Mouse (Mus musculus) heart, adult 8-10 months (tissue): ENCODE measurements around the gene Olfr1447. TPM values are rescaled to one million over a fixed set of nuclear protein-coding genes. Genes with fewer than 3 reads are reported as not detected.

Experiments
- DNase-seq: peaks from one replicate; pipeline ENCODE4 v3.0.0; 2022; ENCODE audit warnings: low spot score
- total RNA-seq, 4 experiments: library from RNA; stranded (reverse); gene quantifications; 2 replicates each; pipeline ENCODE4 v1.2.4; 2022

Olfr1447 gene
- not detected for total RNA-seq

GRCm38 (mm10) chr19:12903643-12904042 is at the start of gene Olfr1447:
Olfr1447 (minus strand) TSS chr19:12903743.
- no peak for DNase-seq

- no peak for DNase-seq
Measured at GRCm38 (mm10) chr19:12949958-12950357, 46.4 kb upstream of the Olfr1447 start, which contains the start of gene Olfr1450. Olfr1450 (plus strand) TSS chr19:12950258.

GRCm38 (mm10) chr19:12930540-12930939 is 27.0 kb upstream of the Olfr1447 start, which contains the start of gene Olfr1449:
Olfr1449 (plus strand) TSS chr19:12930840.
- no peak for DNase-seq

- no peak for DNase-seq
Measured at GRCm38 (mm10) chr19:12924319-12924718, 20.8 kb upstream of the Olfr1447 start, which contains the start of gene Olfr1448. Olfr1448 (minus strand) TSS chr19:12924419.

- no peak for DNase-seq
Measured at GRCm38 (mm10) chr19:12893424-12893823, 10.1 kb downstream of the Olfr1447 start, which contains the start of gene Olfr1446. Olfr1446 (minus strand) TSS chr19:12893524.

- DNase-seq: no peak
Measured at GRCm38 (mm10) chr19:12883555-12883954, 20.0 kb downstream of the Olfr1447 start, which contains the start of gene Olfr1445. Olfr1445 (plus strand) TSS chr19:12883855.

- DNase-seq: no peak
Measured at GRCm38 (mm10) chr19:12856983-12857382, 46.6 kb downstream of the Olfr1447 start, which contains the start of gene Olfr1444. Olfr1444 (plus strand) TSS chr19:12857283.

Other genes with a start within 250 kb of the Olfr1447 start
- not detected for gene Olfr1442, start 233.3 kb downstream of the Olfr1447 start, total RNA-seq
- not detected for gene Olfr1443, start 225.6 kb downstream of the Olfr1447 start, total RNA-seq
- gene Keg1, start 208.0 kb downstream of the Olfr1447 start, total RNA-seq: not detected
- 1 to 10 TPM in 1 of 4 experiments, under 1 TPM in 3; 0.52 to 1.9 (median 0.95) TPM for gene Cntf, start 138.1 kb downstream of the Olfr1447 start, total RNA-seq
- 10 to 100 TPM; 75.1 to 88.7 (median 81.0) TPM for gene Zfp91, start 107.6 kb downstream of the Olfr1447 start, total RNA-seq
- gene Lpxn, start 107.5 kb downstream of the Olfr1447 start, total RNA-seq: 1 to 10 TPM in 1 of 4 experiments, under 1 TPM in 3; 0.60 to 1.1 (median 0.71) TPM
- gene Gm5244, start 57.1 kb downstream of the Olfr1447 start, total RNA-seq: not detected
- gene Olfr1444, start 46.5 kb downstream of the Olfr1447 start, total RNA-seq: not detected
- gene Olfr1445, start 19.9 kb downstream of the Olfr1447 start, total RNA-seq: not detected
- not detected for gene Olfr1446, start 10.2 kb downstream of the Olfr1447 start, total RNA-seq
- not detected for gene Olfr1448, start 20.7 kb upstream of the Olfr1447 start, total RNA-seq
- not detected for gene Olfr1449, start 27.1 kb upstream of the Olfr1447 start, total RNA-seq
- gene Olfr1450, start 46.5 kb upstream of the Olfr1447 start, total RNA-seq: not detected
- not detected for gene Olfr1451, start 91.3 kb upstream of the Olfr1447 start, total RNA-seq
- not detected for gene Olfr1453, start 124.6 kb upstream of the Olfr1447 start, total RNA-seq
- not detected for gene Olfr1454, start 156.9 kb upstream of the Olfr1447 start, total RNA-seq
- not detected for gene Olfr1457, start 194.1 kb upstream of the Olfr1447 start, total RNA-seq
- gene Olfr1458, start 203.0 kb upstream of the Olfr1447 start, total RNA-seq: not detected
- gene Olfr1459, start 245.8 kb upstream of the Olfr1447 start, total RNA-seq: under 1 TPM in 2 of 4 experiments, not detected in 2; 0.05 to 0.09 TPM